Mouse (Mus musculus): Measurements from ENCODE around the gene Slc7a5.

The Slc7a5 gene

DNA sequence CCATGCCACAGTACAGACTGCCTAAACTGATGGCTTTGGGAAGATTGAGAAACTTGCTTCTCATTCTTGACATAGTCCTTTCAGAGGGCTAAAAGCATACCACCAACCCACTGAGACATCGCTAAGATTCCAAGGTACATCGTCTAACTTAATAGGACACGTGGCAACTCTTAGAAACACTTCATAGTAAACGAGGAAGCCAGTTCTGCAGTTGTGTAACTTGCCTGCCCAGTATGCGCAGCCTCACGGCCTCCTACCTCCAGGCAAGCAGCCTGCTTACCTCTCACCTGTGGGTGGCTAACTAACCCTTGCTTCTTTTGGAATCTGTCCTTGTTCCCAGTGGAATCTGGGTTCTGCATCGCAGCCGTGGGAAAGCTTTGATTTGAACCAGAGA, 1.7 kb upstream of the Slc7a5 start:
- in situ Hi-C loops (cut with MboI, MseI): loop anchor here (10.0 kb wide), 1 partner anchor 324 kb away; no protein-coding TSS in a partner anchor

DNA sequence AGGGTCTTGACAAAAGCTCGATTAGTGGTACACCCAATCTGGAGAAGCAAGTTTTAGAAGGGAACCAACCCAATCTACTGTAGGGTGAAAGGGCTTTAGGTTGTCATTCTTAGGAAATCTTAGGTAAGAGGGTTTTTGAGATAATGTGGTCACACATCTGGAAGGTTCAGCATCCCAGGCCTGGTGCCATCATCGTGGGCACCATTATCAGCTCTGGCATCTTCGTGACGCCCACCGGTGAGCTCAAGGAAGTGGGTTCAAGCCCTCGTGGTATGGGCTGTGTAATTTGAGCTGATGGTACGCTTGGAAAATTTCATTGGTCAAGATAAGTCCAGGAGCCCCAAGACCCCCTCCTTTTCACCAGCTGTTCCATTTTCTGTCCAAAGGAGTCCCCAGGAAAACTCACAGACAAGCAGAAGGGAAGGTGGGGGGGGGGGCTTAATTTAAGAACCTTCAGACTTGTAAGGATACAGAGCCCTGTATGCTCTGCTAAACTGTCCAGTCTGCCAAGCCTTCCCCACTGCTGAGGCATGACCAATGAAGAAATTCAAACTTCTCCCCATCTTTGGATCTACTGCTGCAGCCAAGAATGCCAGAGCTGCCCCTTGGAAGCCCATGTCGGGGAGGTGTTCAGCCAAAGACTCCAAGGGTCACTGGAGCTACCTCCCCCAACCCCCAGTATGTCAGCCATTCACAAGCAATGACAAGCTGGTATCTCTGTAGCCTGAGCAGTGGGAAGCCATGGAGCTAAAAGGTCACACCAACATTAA, 1.1 kb upstream of the Slc7a5 start:
- in situ Hi-C loops (cut with MboI, MseI): loop anchor here (10.0 kb wide), 1 partner anchor 324 kb away; no protein-coding TSS in a partner anchor

DNA sequence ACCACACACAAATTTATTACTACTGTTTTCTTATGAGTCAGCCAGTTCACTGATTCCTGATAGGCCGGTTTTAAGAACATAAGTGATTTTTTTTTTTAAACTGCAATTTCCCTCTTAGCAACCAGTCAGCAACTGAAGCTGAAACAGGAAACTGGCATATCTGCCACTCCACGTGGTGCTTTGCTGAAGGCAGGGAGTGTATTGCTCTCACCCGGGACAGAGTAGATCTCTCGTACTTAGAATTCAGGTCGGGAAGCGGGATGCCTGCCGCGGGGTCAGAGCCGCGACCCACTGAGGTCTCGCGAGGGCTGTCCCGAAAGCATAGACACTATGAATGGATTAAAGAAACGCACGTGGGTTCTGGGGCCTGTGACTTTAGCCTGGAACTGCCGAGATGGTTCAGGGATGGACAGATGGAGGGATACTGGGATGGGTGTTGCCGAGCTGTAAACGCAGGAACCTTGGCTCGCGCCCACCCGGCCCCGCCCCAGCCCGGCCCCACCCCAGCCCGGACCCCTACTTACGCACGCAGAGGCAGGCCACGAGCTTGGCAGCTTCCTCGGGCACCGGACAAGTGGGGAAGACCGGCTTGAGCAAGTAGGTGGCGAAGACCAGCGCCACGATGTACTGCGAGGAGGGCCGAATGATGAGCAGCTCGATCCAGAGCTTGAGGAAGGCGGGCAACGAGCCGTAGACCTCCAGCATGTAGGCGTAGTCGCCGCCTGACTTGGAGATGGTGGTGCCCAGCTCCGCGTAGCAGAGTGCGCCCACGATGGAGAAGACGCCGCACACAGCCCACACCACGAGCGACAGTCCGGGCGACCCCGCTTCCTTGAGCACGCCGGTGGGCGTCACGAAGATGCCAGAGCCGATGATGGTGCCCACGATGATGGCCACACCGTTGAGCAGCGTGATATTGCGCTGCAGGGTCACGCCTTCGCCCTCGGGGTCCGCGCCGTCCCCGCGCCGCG, 667 bp downstream of the Slc7a5 start:
- in situ Hi-C loops (cut with MboI, MseI): loop anchor here (10.0 kb wide), 1 partner anchor 322 kb away; no protein-coding TSS in a partner anchor

GRCm38 (mm10) chr8:121905864-121906263, 1.6 kb downstream of the Slc7a5 start:
- in situ Hi-C loops (cut with MboI, MseI): loop anchor here (10.0 kb wide), 1 partner anchor 321 kb away; no protein-coding TSS in a partner anchor

GRCm38 (mm10) chr8:121905420-121905819, 2.1 kb downstream of the Slc7a5 start:
- in situ Hi-C loops (cut with MboI, MseI): loop anchor here (10.0 kb wide), 1 partner anchor 321 kb away; no protein-coding TSS in a partner anchor

GRCm38 (mm10) chr8:121904999-121905398, 2.5 kb downstream of the Slc7a5 start:
- in situ Hi-C loops (cut with MboI, MseI): loop anchor here (5.0 to 10.0 kb wide), 2 partner anchors 48 to 320 kb away; no protein-coding TSS in a partner anchor

- in situ Hi-C loops (cut with MboI, MseI): loop anchor here (5.0 to 10.0 kb wide), 2 partner anchors 47 to 319 kb away; no protein-coding TSS in a partner anchor
These were observed 3.5 kb downstream of the Slc7a5 start for GRCm38 (mm10) chr8:121903977-121904376.

DNA sequence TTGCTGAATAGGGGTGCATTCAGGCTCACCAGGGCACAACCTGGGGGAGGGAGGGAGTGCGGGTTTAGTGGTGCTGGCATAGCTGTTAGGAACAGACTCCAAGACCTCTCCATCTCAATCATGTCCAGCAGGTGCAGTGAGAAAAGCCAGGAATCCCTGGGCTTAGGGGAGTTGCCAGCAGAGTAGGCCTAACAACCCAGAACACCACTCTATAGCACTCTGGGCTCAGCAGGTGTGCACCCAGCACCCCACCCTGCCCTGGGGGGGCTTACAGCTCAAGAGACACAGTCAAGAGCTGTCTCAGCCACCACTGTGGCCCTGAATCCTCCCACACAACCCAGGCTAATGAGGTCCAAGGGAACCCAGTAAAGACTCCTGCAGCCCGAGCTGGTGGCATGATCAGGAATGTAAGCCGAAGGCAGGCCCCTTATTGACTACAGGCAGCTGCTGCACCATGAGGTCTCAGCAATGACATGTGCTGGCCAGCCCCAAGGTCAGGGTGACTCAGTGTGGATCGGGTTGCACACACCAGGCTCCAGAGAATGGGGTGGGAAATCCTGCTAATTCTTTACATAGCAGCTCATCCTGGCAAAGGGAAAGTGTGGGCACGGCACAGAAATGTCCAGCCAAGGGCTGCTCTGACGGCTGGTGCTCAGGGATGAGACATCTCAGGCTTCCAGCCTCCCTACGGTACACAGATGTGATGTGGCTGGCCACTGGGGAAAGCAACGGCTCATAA, 5.8 kb downstream of the Slc7a5 start:
- in situ Hi-C loops (cut with MboI, MseI): loop anchor here (5.0 to 10.0 kb wide), 2 partner anchors 44 to 317 kb away; no protein-coding TSS in a partner anchor

DNA sequence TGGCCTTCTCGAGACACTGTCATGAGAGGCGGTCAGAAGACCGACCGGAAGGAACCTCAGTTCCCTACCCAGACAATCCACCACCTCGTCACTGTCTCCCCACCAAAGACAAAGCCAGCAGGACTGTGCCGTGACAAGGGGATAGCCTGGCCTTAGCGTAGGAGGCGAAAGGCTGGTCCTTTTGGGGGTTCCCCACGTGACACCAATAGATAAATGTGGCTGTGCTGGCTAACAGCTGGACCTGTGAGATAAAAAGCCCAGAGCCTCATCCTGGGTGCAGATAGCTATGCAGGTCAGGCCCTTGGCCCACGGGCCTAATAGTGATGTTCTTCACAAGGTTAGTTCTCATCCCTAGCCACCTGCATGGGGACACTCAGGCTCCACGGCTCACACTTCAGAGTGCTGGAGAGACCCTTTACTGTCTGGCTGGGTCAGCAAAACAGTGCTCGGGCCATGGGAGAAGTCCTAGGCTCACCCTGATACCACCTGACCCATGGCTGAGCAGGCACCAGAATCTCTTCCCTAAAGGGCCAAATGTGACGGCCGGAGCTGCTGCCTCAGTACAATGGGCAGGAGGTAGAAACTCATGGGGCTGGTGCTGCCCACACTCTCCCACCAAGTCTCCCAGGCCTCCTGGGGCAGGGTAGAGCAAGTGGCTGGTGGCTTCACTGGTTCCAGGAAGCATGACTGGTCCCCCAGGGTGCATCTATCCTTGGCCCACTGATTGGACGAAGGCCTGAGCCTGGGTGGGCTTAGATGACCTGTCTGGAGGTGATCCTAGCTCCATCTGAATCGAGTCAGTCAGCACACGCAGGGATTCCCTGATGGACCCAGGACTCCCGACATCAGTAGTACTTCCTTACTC, 8.1 kb downstream of the Slc7a5 start:
- in situ Hi-C loops (cut with MboI, MseI): loop anchor here (5.0 to 10.0 kb wide), 2 partner anchors 42 to 315 kb away; no protein-coding TSS in a partner anchor

GRCm38 (mm10) chr8:121898401-121898931, 9.0 kb downstream of the Slc7a5 start:
- in situ Hi-C loops (cut with MboI, MseI): no loop called here

GRCm38 (mm10) chr8:121897871-121898381, 9.6 kb downstream of the Slc7a5 start:
- in situ Hi-C loops (cut with MboI, MseI): no loop called here

DNA sequence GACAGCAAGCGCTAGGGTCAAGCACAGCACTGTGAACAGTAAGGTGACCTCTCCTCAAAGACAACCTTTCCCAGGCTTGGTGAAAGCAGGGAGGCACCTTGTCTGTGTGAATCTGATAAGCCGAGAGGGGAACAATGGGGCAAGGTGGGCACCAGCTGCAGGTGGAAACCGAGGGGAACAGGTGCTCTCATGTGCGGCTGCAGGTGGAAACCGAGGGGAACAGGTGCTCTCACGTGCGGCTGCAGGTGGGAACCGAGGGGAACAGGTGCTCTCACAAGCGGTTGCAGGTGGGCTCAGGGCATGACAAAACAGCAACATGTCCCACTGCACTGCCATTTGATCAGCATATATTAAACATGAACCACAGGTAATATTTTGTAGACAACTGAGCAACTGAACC, 10.3 kb downstream of the Slc7a5 start:
- in situ Hi-C loops (cut with MboI, MseI): no loop called here

DNA sequence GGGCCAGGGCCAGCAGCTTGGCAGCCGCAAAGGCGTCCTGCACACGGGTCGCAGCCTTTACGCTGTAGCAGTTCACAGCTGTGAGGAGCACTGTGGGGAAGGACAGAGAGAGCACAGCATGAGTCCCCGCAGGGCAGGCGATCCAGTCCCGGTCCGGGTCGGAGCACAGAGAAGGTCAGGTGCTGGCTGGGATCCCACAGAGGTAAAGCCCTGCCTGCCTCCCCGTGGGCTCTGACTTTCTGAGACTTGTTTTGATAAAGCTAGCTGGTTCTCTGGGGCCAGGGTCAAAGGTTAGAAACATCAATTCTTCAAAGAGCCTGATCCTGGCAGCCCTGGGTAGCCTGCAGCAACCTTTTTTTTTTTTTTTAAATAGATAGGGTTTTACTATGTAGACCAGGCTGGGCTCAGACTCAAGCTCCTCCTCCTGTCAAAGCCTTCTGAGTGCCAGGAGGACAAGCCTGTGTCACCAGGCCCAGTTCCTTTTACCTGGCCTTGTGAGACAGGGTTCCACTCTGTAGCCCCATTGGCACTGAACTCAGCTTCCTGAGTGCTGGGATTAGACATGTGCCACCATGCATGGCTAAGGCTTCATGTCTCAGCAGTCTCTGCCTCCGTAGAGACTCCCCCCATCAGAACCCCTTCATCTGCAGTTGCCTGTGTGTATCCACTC, 10.9 kb downstream of the Slc7a5 start:
- in situ Hi-C loops (cut with MboI, MseI): no loop called here

- in situ Hi-C loops (cut with MboI, MseI): no loop called here
These were observed 11.6 kb downstream of the Slc7a5 start for GRCm38 (mm10) chr8:121895910-121896309.

GRCm38 (mm10) chr8:121892875-121893274, 14.6 kb downstream of the Slc7a5 start:
- in situ Hi-C loops (cut with MboI, MseI): no loop called here

GRCm38 (mm10) chr8:121889810-121890785, 17.4 kb downstream of the Slc7a5 start:
- in situ Hi-C loops (cut with MboI, MseI): no loop called here

GRCm38 (mm10) chr8:121889317-121889716, 18.2 kb downstream of the Slc7a5 start:
- in situ Hi-C loops (cut with MboI, MseI): no loop called here

DNA sequence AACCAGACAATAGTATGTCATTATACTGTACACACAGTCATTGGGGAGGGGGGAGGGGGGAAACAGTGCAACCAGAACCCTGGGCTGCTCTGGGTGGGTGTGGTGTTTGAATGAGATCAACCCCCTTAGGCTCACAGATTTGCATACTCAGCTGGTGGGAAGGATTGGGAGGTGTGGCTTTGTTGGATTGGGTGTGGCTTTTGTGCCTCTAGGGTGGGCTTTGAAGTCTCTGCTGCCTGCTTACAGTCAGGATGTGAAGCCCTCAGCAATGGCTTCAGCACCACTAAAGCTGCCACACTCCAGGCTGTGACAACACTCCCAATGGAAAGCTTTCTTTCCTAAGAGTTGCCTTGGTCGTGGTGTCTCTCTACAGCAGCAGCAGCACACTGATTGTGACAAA, 19.9 kb downstream of the Slc7a5 start:
- in situ Hi-C loops (cut with MboI, MseI): no loop called here

Data from T-helper 1 cell (primary cell).